Mouse (Mus musculus) brain, embryonic 14.5 days (tissue): Measurements from ENCODE around the gene Cst6.

Experiments
- CTCF ChIP-seq: fragments of 200-500 bp; IDR thresholded peaks from 2 replicates; pipeline ENCODE4 v1.5.1; 2012; ENCODE audit warnings: inconsistent platforms, mild to moderate bottlenecking, moderate library complexity, borderline replicate concordance; ENCODE audit not compliant: insufficient read depth, insufficient read length; ENCODE audit errors: extremely low read depth
- POLR2A ChIP-seq: fragments of 200-500 bp; IDR thresholded peaks from 2 replicates; pipeline ENCODE4 v1.6.1; 2012; ENCODE audit warnings: mild to moderate bottlenecking, inconsistent platforms, borderline replicate concordance; ENCODE audit not compliant: poor library complexity, insufficient read depth, insufficient read length, severe bottlenecking; ENCODE audit errors: extremely low read depth

DNA sequence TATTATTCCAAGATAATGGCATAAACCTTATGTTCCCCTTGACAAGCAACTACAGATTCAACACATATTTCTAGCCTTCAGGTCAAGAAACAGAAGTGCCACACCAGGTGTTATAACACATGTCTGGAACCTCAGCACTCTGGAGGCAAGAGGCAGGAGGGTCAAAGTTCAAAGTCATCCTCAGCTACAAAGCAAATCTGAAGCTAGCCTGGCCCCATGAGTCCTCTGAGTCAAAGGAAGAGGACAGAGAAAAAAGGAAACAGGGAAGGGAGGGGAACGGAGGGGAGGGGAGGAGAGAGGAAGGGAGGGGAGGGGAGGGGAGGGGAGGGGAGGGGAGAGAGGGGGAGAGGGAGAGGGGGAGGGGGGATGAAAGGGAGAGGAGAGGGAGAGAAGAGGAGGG is 6.7 kb upstream of the Cst6 start:
- TF ChIP-seq CTCF (no peak), POLR2A (no peak)
